Mouse (Mus musculus) cerebral cortex, adult 2 months (tissue): ENCODE data around the gene Fbxo46.

Source experiments
- WGBS: fragments of 180-500 bp; shearing (Covaris S2); methylation state at CpG from one replicate; pipeline ENCODE4 v1.1.7; 2018; 5-methylcytosine and 5-hydroxymethylcytosine counted together

The Fbxo46 gene

DNA sequence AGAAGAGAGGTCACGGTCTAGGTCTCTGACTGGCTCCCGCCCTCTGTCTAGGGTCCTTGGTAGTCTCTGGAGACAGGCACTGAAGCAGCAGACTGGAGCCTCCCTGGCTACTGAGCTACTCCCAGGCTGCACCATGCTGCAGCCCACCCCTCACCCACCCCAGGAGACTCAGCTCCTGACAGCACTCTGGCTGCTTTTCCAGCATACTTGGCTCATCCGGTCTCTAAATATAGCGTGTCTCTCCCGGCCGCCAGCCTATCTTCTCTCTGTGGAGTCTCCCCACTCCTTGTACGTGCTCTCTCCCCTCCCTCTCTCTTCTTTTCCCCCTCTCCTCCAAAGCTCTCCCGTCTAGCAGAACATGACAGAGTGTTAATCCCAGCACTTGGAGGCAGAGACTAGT is 50.5 kb downstream of the Fbxo46 start:
- 17% methylated on average over 8 of the region's 8 CpGs for WGBS

DNA sequence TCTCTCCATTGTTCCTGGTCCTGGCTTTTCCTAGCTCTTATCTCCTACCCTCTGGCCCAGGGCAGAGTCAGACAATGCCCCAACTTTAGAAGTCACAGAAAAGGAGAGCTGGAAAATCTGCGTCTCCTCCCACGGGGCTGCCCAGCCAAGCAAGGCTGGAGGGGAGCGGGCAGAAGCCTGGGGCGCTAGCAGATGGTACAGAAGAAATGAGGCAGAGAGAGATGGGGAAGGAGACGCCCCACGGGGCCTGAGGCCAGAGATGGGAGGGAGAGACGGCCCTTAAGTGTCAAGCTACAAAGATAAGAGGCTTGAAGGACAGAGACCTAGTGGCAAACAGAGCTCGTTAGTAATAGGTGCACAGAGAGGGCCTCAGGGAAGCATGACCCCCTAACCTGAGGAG is 52.2 kb downstream of the Fbxo46 start:
- WGBS: 33% methylated on average over 8 of the region's 8 CpGs

DNA sequence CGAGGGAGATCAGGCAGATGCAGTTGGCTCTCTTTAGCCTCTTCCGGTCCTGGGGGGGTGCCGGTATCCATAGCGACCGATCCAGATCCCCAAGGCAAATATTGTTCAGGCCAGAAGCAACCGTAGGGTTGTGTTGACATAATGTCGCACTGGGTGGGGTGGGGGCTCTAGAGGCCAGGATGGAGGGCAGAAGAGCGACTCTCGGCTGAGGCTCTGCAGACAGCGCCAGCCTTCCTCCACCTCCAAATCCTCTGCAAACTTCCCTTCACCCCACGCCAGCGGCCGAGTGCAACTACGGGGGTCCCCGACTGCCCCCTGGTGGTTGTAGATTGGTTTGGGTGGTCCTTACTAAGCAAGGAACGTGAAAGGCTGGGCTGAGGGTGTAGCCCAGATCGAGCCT is 53.2 kb downstream of the Fbxo46 start:
- WGBS: under 1% methylated on average over 17 of the region's 17 CpGs

DNA sequence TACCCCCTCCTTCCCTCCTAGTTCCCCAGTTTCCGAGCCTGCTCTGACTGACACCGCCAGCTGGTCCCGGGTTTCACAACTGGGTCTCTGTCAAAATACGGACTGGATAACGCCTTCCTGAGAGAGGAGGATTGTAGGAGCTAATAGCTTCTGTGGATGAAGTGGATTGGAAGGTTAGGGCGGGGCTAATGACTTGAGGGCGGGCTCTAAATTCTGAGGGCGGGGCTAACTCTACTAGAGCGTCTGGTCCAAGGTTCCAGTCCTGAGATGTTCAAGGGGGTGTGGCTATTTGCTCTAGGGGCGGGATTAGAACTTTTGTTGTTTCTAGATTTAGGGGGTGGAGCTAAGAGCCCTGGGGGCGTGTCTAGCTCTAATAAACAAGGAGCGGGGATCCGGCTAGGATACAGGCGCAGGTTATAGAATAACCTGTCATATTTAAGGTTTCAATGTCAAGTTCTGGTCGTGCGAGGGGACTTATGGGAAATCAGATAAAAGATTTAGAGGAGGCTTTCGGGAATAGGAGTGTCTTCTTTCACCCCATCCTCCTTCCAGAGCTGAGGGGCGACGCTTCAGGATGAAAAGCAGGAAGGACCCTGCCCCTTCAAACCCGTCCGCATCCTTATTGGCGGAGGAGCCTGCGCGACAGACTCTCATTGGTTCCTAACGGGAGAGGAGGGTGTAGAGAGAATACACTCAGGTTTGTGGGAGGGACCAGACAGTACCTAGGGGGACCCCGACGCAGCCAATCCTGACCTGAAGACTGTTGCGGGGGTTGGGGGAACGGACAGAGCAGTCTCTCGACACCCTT is 56.3 kb downstream of the Fbxo46 start, which contains the start of gene Eml2:
TSS of gene Eml2 (plus strand) at position 714 of the 808 bp plus-strand sequence.
- 3% methylated on average over 30 of the region's 30 CpGs for WGBS

DNA sequence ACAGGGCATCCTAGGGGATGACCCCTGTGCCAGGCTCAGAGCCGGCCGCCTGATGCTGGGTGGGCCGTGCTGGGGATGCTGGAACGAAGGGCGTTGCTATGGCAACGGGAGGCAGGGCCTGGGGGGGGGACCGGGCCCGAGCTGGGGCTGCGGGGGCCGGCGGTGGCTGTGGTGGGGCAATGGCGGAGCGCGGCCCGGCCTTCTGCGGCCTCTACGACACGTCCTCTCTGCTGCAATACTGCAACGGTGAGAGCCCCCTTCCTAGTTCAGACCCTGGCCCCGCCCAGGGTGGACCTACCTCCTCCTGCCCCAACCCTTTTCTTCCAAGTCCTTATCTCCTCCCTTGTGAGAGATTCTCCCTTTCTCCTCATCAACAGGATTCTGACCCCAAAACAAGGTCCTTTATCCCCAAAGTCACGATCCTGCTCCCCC is 56.9 kb downstream of the Fbxo46 start:
- WGBS: 2% methylated on average over 21 of the region's 21 CpGs

DNA sequence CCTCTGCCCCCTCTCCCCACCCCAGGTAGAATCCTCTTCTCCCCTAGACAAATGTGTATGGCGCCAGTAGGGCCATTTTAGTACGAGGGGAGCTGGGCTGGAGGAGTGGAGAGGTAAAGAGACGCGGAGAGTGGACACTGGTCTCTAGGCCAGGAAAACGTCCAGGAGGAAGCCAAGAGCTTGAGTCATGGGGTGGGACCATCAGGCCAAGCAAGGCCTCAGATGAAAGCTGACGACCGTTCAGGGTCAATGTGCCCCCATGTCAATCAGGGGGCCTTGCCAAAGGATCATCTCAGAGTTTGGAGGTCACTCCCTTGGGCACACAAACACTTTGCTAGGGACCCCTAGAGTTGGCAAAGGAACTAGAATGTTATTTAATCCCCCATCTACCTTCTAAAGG is 57.6 kb downstream of the Fbxo46 start:
- 32% methylated on average over 7 of the region's 7 CpGs for WGBS

DNA sequence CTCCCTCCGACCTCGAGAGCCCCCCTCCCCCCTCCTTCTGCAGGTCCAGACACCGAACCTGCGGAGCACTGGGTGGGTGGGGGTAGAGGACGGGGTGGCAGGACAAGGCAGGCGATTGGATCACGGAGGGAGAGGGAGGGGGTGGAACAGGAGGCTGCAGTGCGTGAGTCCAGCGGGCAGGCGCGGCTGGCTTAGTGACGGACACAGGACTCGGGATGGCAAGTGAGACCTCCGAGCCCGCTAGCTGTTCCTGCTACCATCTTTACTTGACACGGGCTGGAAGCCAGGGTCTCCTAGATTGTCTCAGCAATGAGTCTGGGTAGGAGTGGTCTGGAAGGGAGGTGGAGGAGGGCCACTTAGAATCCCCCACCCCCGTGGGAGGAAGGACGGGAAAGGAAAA is 58.4 kb downstream of the Fbxo46 start:
- WGBS: 6% methylated on average over 18 of the region's 18 CpGs

DNA sequence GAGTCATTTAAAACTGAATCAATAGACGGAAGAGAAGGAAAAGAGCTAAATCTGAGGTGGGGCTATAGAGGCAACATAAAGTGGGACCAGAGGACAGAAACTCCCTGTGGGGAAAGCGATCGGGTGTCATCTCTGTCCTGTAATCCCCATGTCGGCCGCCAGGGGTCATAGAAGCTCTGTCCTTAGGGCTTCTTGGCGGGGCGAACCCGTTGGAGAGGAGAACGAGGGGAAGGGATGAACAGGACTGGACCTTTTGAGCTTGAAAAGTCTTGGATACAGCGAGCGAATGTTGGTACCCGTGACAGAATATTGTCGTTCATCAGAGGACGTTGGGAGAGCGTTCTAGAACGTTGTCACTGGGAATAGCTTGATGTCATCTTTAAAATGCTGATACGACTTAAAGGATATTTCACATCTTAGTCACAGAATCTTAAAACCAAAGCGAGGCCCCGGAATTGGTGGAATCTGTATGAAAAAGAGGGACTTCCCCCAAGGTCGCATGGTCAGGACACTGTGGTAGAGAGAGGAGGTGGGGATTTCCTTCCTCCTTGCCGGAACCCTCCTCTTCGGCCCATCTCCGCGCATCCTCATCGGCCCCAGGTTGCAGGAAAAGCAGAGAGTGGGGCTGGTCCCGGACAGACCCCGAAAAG is 58.9 kb downstream of the Fbxo46 start:
- 4% methylated on average over 27 of the region's 27 CpGs for WGBS

DNA sequence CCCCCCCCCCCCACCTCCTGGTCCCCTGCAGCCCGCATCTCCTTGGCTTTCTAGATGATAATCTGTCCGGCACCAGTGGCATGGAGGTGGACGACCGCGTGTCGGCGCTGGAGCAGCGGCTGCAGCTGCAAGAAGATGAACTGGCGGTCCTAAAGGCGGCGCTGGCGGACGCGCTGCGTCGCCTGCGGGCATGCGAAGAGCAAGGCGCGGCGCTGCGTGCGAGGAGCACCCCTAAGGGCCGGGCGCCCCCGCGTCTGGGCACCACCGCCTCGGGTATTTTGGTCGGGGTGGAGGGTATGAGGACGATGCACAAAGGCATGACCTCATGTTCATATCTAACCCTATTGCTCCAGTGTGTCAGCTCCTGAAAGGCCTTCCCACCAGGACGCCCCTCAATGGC is 59.5 kb downstream of the Fbxo46 start:
- WGBS: 2% methylated on average over 31 of the region's 32 CpGs

DNA sequence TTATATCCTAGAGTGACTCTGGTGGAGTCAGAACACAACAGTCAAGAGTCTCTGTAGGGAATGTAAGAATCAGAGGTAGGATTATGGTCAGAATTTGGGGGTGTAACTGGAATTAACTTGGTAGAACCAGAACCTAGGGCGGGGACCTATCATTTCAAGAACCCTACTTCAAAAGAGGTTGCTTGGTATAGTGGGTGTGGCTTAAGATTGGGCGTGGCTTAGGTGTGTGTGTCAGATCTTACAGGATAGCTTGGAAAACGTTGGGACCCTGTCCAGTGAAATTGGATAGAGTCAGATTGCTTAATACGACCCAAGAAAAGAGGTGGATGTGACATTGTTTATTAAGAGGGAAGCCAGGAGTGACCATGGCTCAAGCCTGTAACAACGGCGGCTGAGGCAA is 60.3 kb downstream of the Fbxo46 start:
- WGBS: 50% methylated on average over 6 of the region's 6 CpGs

DNA sequence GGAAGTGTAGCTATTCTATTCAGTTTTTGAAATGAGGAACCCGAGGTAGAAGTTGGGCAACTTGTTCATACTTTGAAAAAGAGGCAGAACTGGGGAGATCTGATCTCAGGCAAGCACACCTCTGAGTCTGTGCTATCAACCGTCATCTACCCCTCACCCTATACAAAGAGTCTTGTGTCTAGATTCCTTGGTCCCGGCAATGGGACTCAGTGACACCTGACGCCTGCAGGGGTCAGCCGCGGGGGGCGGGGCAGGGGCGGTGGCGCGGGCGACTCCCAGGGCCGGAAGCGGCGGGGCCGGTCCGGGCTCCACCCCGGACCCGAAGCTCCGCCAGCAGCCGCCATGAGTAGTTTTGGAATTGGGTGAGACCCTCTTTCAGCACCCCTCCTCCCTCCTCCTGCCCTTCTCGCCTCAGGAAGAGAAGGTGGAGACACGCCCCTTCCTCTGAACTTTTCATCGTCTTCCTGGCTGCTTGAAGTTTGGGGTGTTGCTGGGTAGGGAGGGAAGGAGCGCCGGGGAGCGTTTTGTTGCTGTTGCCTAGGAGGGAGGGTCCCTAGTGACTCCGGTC is 61.3 kb downstream of the Fbxo46 start:
- 11% methylated on average over 27 of the region's 27 CpGs for WGBS

DNA sequence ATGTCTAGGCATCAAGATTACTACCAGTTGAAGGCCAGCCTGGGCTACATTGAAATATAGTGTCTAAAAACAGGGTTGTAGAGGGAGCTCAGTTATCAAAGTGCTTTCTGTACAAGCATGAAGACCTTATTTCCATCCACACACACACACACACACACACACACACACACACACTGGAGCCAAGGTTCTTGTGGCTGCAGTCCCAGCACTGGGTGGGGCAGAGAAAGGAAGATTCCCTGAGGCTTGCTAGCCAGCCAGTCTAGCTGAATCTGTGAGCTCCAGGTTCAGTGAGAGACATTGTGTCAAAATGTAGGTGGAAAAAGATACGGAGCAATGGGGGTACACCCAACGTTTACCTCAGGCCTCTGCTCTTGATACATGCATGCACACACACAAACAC is 64.6 kb downstream of the Fbxo46 start:
- 11% methylated on average over 2 of the region's 2 CpGs for WGBS

DNA sequence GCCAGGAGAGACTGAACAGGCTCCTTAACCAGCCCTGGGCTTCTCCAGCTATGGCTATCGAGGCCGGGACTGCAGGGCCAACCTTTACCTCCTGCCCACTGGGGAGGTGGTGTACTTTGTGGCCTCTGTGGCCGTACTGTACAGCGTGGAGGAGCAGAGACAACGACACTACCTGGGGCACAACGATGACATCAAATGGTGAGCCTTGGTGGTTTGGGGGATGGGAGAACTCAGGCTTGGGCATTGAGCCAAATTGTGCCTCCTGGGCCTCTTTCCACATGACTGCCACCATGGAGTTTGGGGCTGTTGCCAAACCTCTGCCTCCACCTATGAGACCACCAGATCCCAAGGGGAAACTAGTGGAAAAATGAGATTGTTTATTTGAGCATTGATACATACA is 65.1 kb downstream of the Fbxo46 start:
- 29% methylated on average over 6 of the region's 6 CpGs for whole genome bisulfite sequencing
